Mouse (Mus musculus) embryonic facial prominence, embryonic 15.5 days (tissue): ENCODE measurements around the gene Cdk1. TPM values are rescaled to one million over a fixed set of nuclear protein-coding genes. Genes with fewer than 3 reads are reported as not detected.
A peak's percentile ranks its signal among the peaks of the same experiment; 100 is the strongest.

ENCODE experiments used
- ATAC-seq: fragments of 200-750 bp; cut with Nextera tagmentation; 2 replicates; pipeline ENCODE4 v1.8.0; 2017; ENCODE audit warnings: low read depth, moderate TSS enrichment; ENCODE audit not compliant: insufficient number of reproducible peaks, low FRiP score, low TSS enrichment
- H3K27ac ChIP-seq: fragments of 300-500 bp; sonication (generic); replicated peaks from 2 replicates; pipeline ENCODE4 v1.5.1; 2015; ENCODE audit warnings: mild to moderate bottlenecking, inconsistent platforms
- H3K27me3 ChIP-seq: fragments of 300-500 bp; sonication (generic); 2 replicates; pipeline ENCODE4 v1.6.1; 2015; ENCODE audit warnings: inconsistent platforms
- H3K36me3 ChIP-seq: fragments of 300-500 bp; sonication (generic); 2 replicates; pipeline ENCODE4 v1.6.1; 2015; ENCODE audit warnings: mild to moderate bottlenecking, inconsistent platforms
- H3K4me1 ChIP-seq: fragments of 300-500 bp; sonication (generic); 2 replicates; pipeline ENCODE4 v1.6.1; 2015; ENCODE audit warnings: inconsistent platforms
- H3K4me2 ChIP-seq: fragments of 300-500 bp; sonication (generic); replicated peaks from 2 replicates; pipeline ENCODE4 v1.6.1; 2015; ENCODE audit warnings: mild to moderate bottlenecking, inconsistent platforms
- H3K4me3 ChIP-seq: fragments of 300-500 bp; sonication (generic); replicated peaks from 2 replicates; pipeline ENCODE4 v1.5.1; 2015; ENCODE audit warnings: mild to moderate bottlenecking, inconsistent platforms
- H3K9ac ChIP-seq: fragments of 300-500 bp; sonication (generic); 2 replicates; pipeline ENCODE4 v1.6.1; 2015; ENCODE audit warnings: inconsistent platforms
- H3K9me3 ChIP-seq: fragments of 300-500 bp; sonication (generic); replicated peaks from 2 replicates; pipeline ENCODE4 v1.6.1; 2016; ENCODE audit warnings: inconsistent platforms
- WGBS: fragments of 180-500 bp; shearing (Covaris S2); methylation state at CpG from one replicate; pipeline ENCODE4 v1.1.7; 2015; 5-methylcytosine and 5-hydroxymethylcytosine counted together
- polyA plus RNA-seq: library from polyadenylated mRNA; unstranded; fragments of >200 nt; fragmentation: Nextera tagmentation; extraction: Ambion mirVana; gene quantifications from 2 replicates; pipeline ENCODE4 v1.2.1, GENCODE M21; 2015

The Cdk1 gene
- polyA plus RNA-seq, 1 experiment from 2014 or later: 349 TPM

DNA sequence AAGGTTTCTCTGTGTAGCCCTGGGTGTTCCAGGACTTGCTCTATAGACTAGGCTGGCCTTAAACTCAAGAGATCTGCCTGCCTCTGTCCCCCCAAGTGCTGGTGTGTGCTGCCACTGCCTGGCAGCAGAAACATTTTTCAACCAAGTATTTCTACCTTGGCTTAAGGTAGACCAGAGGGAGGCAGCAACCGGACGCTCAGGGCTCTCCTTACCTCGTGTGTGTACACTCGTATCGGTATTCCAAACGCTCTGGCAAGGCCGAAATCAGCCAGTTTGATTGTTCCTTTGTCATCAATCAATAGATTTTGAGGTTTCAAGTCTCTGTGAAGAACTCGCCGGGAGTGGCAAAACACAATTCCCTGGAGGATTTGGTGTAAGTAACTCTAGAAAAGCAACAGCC lies 10.4 kb downstream of the Cdk1 start:
- Histone ChIP-seq H3K27ac (no peak overlapping the region), H3K4me1 (0 out of 2 replicates have a peak, but pooled peaks cover 2% of the 10 kb centered on the region), H3K9ac (no peak overlapping the region), H3K36me3 (peaks cover 76% of the 10 kb centered on the region), H3K4me2 (no peak overlapping the region), H3K9me3 (no peaks in the 10 kb centered on the region), H3K4me3 (no peak overlapping the region), H3K27me3 (no peaks in the 10 kb centered on the region)
- WGBS: 85% methylated on average over 9 of the region's 9 CpGs
- no peak for ATAC-seq

DNA sequence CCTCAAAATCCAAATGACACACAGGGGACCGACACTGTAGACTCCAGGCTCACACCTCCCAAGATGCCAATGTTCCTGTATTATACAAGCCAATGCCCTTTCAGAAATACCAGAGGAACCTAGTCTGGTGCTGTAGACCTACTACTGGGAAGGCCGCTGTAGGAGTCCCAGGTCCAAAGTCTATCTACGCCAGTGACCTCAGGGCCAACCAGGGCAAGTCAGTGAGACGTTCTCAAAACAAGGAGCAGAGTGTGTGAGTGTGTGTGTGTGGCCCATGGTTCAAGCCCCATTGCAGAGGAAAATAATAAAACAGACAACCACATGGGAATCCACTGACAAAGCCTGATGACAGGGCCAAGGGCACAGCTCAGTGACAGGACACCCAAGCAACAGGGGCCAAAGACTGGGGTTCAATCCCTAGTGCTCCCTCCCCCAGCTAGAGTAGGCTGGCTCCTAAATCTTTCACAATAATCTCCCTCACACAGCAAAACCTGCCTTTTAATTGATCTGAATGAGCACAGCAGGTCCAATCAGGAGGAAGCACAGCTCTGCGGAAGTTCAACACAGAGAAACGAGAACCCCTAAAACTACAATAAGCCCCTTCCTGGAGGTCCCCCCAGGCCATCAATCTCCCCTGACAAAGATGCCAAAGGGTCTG lies 11.0 kb downstream of the Cdk1 start:
- no peak overlapping the region for H3K4me2 ChIP-seq
- 82% methylated on average over 6 of the region's 6 CpGs for WGBS
- ATAC-seq: no peak
- no peak overlapping the region for H3K9ac ChIP-seq
- H3K36me3 ChIP-seq: peaks cover 79% of the 10 kb centered on the region
- H3K27ac ChIP-seq: no peak overlapping the region
- H3K4me1 ChIP-seq: no peaks in the 10 kb centered on the region
- H3K27me3 ChIP-seq: no peaks in the 10 kb centered on the region
- H3K9me3 ChIP-seq: no peaks in the 10 kb centered on the region
- no peak overlapping the region for H3K4me3 ChIP-seq

DNA sequence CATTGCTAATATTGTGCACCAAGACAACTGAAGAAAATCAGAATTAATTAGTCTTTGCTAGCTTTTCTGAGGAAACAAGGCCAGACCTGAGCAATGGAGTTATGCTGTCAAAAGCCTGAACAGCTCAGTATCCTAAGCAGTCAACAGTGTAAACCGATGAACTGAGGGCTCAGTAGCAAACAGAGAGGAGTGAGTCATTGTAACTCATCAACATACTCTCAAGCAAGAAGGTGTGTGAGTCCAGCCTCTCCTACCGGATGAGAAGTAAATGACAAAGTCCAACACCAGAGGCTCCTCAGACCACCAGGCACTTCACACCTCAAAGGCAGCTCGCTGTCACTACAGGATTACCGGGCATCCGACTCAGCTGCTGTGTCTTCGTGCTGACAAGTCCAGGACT lies 12.7 kb downstream of the Cdk1 start:
- Histone ChIP-seq H3K36me3 (peaks cover 75% of the 10 kb centered on the region), H3K27me3 (no peaks in the 10 kb centered on the region), H3K4me2 (no peak overlapping the region), H3K4me1 (0 out of 2 replicates have a peak, but pooled peaks cover 8% of the 10 kb centered on the region), H3K27ac (no peak overlapping the region), H3K9ac (no peak overlapping the region), H3K4me3 (no peak overlapping the region), H3K9me3 (no peaks in the 10 kb centered on the region)
- WGBS: 90% methylated on average over 6 of the region's 6 CpGs
- ATAC-seq: no peak

DNA sequence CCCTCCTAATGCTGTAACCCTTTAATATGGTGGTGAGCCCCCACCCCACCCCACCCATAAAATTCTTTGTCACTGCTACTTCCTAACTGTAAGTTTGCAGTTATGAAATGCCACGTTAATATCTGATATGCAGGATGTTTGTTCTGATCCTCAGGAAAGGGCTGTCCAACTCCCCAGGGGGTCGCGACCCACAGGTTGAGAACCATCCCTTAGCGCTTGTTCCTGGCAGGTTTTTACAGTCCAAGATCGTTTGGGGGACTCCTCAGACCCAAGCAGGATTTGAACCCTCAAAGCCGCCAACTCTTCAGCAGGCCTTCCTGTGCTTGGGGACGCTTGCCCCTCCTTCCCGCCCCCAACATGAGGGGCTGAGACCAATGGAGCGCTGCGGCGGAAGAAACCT lies 16.5 kb downstream of the Cdk1 start:
- Histone ChIP-seq H3K36me3 (peaks cover 44% of the 10 kb centered on the region), H3K27me3 (no peaks in the 10 kb centered on the region)
- no peak for ATAC-seq

DNA sequence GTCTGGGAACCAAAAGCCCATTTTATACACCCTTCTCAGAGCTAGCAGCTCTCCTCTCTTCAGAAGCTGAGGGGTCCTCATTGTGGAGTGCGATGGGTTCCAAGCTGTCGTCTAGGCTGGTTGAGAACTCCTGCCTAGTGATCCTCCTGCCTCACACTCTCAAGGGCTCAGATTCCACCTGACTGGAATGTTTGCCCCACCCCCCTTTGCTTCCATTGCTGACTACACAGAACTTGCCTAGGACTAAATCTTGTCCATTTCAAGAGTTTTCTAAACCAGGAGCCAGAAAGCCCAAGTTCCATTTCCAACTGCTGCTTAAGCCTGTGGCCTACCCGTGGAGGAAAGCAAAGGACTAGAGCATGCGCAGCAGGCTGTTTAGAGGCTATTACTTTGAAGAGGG lies 17.1 kb downstream of the Cdk1 start:
- 77% methylated on average over 4 of the region's 4 CpGs for WGBS
- no peaks in the 10 kb centered on the region for H3K27me3 ChIP-seq
- H3K36me3 ChIP-seq: peaks cover 41% of the 10 kb centered on the region

More for the DNA sequence above, 16.5 kb downstream of the Cdk1 start:
- Histone ChIP-seq H3K4me1 (peaks cover 14% of the 10 kb centered on the region; the same call in 1 of the 2 replicates), H3K9me3 (no peaks in the 10 kb centered on the region), H3K27ac (0 out of 2 replicates have a peak overlapping the region, but pooled peaks have one; percentile 17), H3K4me2 (no peak overlapping the region), H3K9ac (no peak overlapping the region), H3K4me3 (no peak overlapping the region)
- WGBS: 91% methylated on average over 11 of the region's 11 CpGs

DNA sequence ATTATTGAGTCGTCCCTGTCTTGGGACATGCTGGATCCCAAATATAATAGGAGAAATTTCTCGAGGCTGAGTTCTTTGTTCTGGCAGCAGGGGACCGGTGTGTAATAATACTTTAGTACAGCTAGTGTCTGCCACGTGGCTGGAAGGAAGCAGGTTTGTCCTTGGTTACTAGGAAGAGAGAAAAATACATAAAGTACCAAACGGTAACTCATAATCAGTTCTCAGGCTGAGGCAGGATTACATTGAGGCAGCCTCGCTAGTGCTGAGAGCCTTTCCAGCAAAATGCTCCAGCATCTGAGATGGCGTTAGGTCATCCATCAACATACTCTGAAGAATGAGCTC lies 17.6 kb downstream of the Cdk1 start:
- H3K4me1 ChIP-seq: peaks cover 14% of the 10 kb centered on the region; the same call in 1 of the 2 replicates
- no peak overlapping the region for H3K4me3 ChIP-seq
- ATAC-seq: no peak
- H3K4me2 ChIP-seq: no peak overlapping the region
- H3K27me3 ChIP-seq: no peaks in the 10 kb centered on the region
- peak overlapping the region; percentile 73 for H3K27ac ChIP-seq
- H3K9me3 ChIP-seq: no peaks in the 10 kb centered on the region
- 47% methylated on average over 7 of the region's 7 CpGs for WGBS
- peaks cover 37% of the 10 kb centered on the region for H3K36me3 ChIP-seq
- no peak overlapping the region for H3K9ac ChIP-seq

More for the DNA sequence above, 17.1 kb downstream of the Cdk1 start:
- peak overlapping the region; percentile 73 for H3K27ac ChIP-seq
- no peak overlapping the region for H3K4me3 ChIP-seq
- no peak overlapping the region for H3K9ac ChIP-seq
- no peak overlapping the region for H3K4me2 ChIP-seq
- no peak for ATAC-seq
- no peaks in the 10 kb centered on the region for H3K9me3 ChIP-seq
- peaks cover 14% of the 10 kb centered on the region; the same call in 1 of the 2 replicates for H3K4me1 ChIP-seq

DNA sequence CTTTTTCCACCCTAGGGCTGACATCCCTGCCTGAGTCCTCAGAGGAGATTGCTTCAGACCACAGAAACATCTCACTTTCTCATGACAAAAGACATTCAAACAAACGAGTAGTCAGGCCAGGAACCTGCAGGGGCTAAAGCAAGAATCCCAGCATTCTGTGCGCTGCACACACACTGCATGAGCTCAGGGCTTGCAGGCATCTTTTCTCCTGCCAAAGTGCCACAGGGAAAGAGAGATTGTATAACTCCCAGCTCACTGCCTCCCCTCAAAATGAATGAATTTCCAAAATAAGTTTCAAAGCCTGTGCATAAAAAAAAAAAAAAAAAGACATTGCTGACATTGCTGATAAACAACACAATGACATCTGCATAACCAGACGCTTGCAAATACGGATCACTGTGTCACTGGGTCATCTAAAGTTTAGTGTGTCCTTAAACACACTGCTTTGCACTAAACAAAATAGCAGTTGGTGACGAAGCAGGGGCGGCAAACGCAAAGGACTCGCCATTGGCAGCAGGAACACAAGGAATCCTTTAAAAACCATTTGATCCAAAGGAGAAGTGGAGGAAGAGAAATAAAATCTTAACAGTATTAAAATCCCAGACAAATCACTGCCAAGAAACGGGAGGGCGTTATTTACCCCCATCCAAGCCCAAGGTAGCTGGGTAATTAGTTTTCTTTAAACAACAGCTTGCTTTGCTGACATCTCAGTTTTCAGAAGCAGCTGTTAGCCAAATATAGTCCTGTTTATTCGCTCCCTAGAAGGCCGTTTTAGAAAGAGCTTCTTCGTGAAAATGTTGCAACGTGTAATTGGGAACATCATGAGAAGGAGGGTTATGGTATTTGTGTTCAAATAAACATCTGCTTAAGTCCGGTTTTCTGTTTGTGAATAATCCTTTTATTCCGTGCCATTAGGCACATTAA lies 18.2 kb downstream of the Cdk1 start:
- Histone ChIP-seq H3K27me3 (no peaks in the 10 kb centered on the region), H3K4me2 (no peak overlapping the region), H3K4me3 (no peak overlapping the region), H3K27ac (peak overlapping the region; percentile 73), H3K36me3 (peaks cover 31% of the 10 kb centered on the region), H3K4me1 (peaks cover 14% of the 10 kb centered on the region; the same call in 1 of the 2 replicates), H3K9ac (no peak overlapping the region), H3K9me3 (no peaks in the 10 kb centered on the region)
- 51% methylated on average over 16 of the region's 16 CpGs for WGBS
- no peak for ATAC-seq

DNA sequence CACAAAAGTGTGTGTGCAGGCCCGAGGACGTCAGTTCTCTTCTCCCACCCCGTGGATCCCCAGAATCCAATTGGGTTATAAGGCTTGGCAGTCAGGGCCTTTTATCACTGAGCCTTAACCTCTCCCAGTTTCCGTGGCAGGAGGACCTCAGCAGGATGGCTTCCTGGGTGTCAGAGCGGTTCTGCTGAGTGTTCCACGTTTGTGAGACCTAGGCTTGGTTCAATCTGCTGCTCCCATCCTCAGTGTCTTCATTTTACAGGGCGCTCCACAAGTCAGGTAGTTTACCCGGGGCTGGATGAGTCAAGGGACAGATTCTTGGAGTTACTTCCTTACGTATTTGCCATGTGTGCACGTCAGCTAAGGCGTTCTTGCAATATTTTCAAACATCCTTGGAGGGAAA lies 19.5 kb downstream of the Cdk1 start:
- no peak for ATAC-seq
- Histone ChIP-seq H3K4me1 (peaks cover 14% of the 10 kb centered on the region; the same call in 1 of the 2 replicates), H3K27me3 (no peaks in the 10 kb centered on the region), H3K27ac (no peak overlapping the region), H3K4me3 (no peak overlapping the region), H3K4me2 (no peak overlapping the region), H3K36me3 (peaks cover 23% of the 10 kb centered on the region), H3K9ac (no peak overlapping the region), H3K9me3 (no peaks in the 10 kb centered on the region)
- WGBS: 84% methylated on average over 11 of the region's 11 CpGs

DNA sequence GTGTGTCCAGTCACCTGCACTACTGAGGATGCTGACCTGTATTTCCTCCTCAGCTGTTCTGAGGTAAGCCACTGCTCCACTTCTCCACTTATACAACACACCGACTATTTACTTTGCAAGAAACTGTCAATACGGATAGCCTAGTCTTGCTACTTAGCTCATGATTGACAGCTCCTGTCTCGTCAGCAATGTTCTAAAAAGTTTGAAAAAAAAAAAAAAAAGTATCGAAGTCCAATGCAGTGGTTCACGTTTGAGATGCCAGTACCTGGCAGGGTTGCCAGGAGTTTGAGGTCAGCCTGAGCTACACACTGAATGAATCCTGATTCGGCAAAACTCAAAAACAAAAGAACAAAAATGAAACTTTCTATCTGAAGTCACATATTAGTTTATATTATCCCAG lies 21.5 kb downstream of the Cdk1 start:
- 80% methylated on average over 6 of the region's 6 CpGs for WGBS
- Histone ChIP-seq H3K9me3 (no peaks in the 10 kb centered on the region), H3K9ac (no peak overlapping the region)

DNA sequence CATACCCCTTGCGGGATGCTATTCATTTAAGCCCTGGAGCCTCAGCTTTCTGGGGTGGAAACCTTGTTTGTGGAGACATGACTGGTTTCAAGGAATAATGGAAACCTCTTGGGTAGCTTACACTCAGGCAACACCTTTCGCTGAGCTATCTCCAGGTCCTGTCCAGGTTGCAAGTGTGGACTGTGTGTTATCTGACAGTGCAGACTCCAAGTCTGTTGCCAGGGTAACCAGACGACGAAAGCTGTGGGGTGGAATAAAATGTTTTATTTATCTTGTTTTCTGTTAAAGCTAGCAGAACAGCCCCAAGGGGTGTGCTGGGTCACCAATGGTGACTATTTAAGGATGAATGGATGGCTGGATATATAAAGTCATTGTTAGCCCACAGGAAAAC lies 24.1 kb downstream of the Cdk1 start:
- no peak overlapping the region for H3K27ac ChIP-seq
- H3K4me3 ChIP-seq: no peak overlapping the region
- H3K9me3 ChIP-seq: no peaks in the 10 kb centered on the region
- WGBS: 68% methylated on average over 4 of the region's 4 CpGs
- H3K4me1 ChIP-seq: peaks cover under 1% of the 10 kb centered on the region; the same call in 1 of the 2 replicates
- no peak overlapping the region for H3K4me2 ChIP-seq
- no peaks in the 10 kb centered on the region for H3K27me3 ChIP-seq
- no peaks in the 10 kb centered on the region for H3K36me3 ChIP-seq
- no peak for ATAC-seq
- H3K9ac ChIP-seq: no peak overlapping the region

More for the DNA sequence above, 21.5 kb downstream of the Cdk1 start:
- Histone ChIP-seq H3K27ac (no peak overlapping the region), H3K4me3 (no peak overlapping the region), H3K4me1 (peaks cover 14% of the 10 kb centered on the region; the same call in 1 of the 2 replicates), H3K4me2 (no peak overlapping the region), H3K27me3 (no peaks in the 10 kb centered on the region), H3K36me3 (peaks cover 4% of the 10 kb centered on the region)
- no peak for ATAC-seq

DNA sequence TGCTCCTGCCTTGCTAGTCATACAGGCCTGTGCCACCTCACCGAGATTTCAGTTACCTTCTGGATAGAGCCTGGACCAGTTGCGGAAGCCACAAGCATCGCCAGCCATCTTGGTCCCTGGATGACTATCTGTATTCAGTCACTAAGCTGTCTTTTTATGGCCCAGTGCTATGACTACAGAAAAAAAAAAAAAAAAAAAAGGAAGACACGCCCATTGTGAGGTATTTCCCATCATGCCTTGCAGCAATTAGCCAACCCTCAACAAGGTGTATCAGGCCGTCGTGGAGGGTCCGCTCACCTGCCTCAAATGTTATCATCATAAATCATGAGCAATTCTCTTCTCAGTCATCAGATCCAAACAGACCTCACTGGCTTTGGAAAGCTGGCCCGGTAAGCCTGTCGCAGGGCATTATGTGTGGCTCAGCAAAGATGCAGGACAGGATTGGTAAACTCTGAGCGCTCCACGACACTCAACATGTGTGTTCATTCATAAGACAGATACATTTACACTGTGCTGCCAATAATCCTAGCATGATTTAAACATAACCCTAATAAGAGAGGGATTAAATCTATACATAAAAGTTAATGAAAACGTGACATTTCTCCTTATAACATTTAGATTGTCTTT lies 24.6 kb downstream of the Cdk1 start:
- 77% methylated on average over 12 of the region's 12 CpGs for WGBS
- no peaks in the 10 kb centered on the region for H3K4me1 ChIP-seq
- H3K9ac ChIP-seq: no peak overlapping the region
- no peak for ATAC-seq
- no peak overlapping the region for H3K4me2 ChIP-seq
- H3K27me3 ChIP-seq: no peaks in the 10 kb centered on the region
- no peaks in the 10 kb centered on the region for H3K9me3 ChIP-seq
- H3K36me3 ChIP-seq: no peaks in the 10 kb centered on the region
- H3K27ac ChIP-seq: no peak overlapping the region
- no peak overlapping the region for H3K4me3 ChIP-seq
